Mouse (Mus musculus) spleen, adult 2 months (tissue): ENCODE measurements around the gene Brd3os. TPM values are rescaled to one million over a fixed set of nuclear protein-coding genes. Genes with fewer than 3 reads are reported as not detected.
A peak's percentile ranks its signal among the peaks of the same experiment; 100 is the strongest.

ENCODE experiments used
- DNase-seq, 2 experiments: peaks; one replicate each; pipeline versions ENCODE4 v3.0.0 to v3.0.0-alpha.2; 2012 to 2021; ENCODE audit warnings: low spot score in 2 of 2, low read depth in 1 of 2
- H3K27ac ChIP-seq: fragments of 200-500 bp; 2 replicates; pipeline ENCODE4 v1.5.1; 2012; ENCODE audit warnings: low read length, inconsistent platforms; ENCODE audit not compliant: insufficient read depth
- H3K27me3 ChIP-seq: fragments of 200-500 bp; 2 replicates; pipeline ENCODE4 v1.6.1; 2012; ENCODE audit warnings: mild to moderate bottlenecking, moderate library complexity, low read length, inconsistent platforms; ENCODE audit not compliant: control insufficient read depth, insufficient read depth
- H3K36me3 ChIP-seq: fragments of 200-500 bp; 2 replicates; pipeline ENCODE4 v1.6.1; 2012; ENCODE audit warnings: mild to moderate bottlenecking, low read length, inconsistent platforms; ENCODE audit not compliant: control insufficient read depth, insufficient read depth
- H3K4me1 ChIP-seq: fragments of 200-500 bp; 2 replicates; pipeline ENCODE4 v1.6.1; 2011; ENCODE audit warnings: inconsistent platforms; ENCODE audit not compliant: control insufficient read depth, insufficient read depth, insufficient read length
- H3K4me3 ChIP-seq: fragments of 200-500 bp; 2 replicates; pipeline ENCODE4 v1.5.1; 2011; ENCODE audit warnings: mild to moderate bottlenecking, inconsistent platforms; ENCODE audit not compliant: insufficient read depth, insufficient read length; ENCODE audit errors: extremely low read depth
- CTCF ChIP-seq: fragments of 200-500 bp; IDR thresholded peaks from 2 replicates; pipeline ENCODE4 v1.5.1; 2011; ENCODE audit warnings: mild to moderate bottlenecking, inconsistent platforms; ENCODE audit not compliant: insufficient read depth, insufficient read length, insufficient replicate concordance; ENCODE audit errors: extremely low read depth
- POLR2A ChIP-seq: fragments of 200-500 bp; IDR thresholded peaks from 2 replicates; pipeline ENCODE4 v1.6.1; 2011; ENCODE audit warnings: low read depth, low read length, inconsistent platforms
- WGBS: fragments of 180-500 bp; shearing (Covaris S2); methylation state at CpG from one replicate; pipeline ENCODE4 v1.1.7; 2018; 5-methylcytosine and 5-hydroxymethylcytosine counted together
- polyA plus RNA-seq: library from polyadenylated mRNA; depleted of rRNA; stranded (reverse); fragments of >200 nt; gene quantifications from 2 replicates; pipeline ENCODE4 v1.2.3, GENCODE M21; 2012; rRNA removed

The Brd3os gene
- 1.8 and 2.4 TPM in 2 replicates for polyA plus RNA-seq

DNA sequence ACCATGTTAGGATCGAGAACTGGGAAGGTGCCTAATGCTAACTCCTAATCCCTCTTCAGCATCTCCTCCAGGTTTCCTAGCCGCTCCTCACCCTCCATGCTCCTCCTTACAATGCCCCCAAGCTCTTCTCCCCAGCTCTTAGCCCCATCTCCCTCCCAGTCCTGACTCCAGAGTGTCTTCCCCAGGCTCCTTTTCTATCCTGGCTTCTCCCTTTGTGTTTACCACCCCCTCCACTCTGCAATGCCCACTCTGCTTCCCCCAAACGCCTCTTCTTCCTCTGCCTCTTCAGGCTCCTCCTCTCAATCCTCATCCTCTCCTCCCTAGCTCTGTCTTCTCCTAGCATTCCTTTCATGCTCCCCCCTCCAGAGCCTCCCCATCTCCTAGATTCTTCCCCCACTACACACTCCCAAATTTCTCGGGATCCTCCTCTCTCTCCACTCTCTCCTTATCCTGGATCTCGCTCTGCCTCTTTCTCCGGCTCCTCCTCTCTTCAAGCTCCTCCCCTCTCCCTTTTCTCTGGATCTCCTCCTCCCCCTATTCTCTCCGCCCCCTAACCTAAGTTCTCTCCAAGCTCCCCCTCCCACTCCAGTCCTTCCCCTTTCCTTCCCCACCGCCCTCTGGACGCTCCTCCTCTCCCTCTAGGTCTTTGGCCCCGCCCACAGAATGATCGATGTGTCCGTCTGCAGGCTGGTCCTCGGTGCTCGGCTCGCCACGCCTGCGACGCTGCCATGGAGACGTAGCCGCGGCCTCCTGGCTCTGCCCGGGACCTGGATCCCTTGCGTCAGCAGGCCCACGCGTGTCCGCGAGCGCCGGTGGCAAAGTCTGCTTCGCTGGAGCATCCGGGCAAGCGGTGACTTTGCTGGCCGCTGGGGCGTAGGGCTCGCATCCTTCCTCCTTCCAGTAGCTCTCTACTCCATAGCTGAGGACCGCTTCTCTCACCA is at the start of gene Brd3os:
Gene Brd3os, plus strand, starts transcription at position 558 of the 941 bp plus-strand sequence.
- Histone ChIP-seq H3K4me3 (peak within 1 kb of the TSS; percentile 56), H3K36me3 (peaks cover 4% of the 10 kb centered on the region; the same call in 1 of the 2 replicates), H3K4me1 (peaks cover 13% of the 10 kb centered on the region), H3K27ac (no peak within 1 kb of the TSS), H3K27me3 (no peaks in the 10 kb centered on the region)
- DNase-seq, result peak; percentile 54 to 68
- WGBS, result 4% methylated on average over 36 of the region's 36 CpGs
- TF ChIP-seq CTCF (no peak), POLR2A (no peak)

DNA sequence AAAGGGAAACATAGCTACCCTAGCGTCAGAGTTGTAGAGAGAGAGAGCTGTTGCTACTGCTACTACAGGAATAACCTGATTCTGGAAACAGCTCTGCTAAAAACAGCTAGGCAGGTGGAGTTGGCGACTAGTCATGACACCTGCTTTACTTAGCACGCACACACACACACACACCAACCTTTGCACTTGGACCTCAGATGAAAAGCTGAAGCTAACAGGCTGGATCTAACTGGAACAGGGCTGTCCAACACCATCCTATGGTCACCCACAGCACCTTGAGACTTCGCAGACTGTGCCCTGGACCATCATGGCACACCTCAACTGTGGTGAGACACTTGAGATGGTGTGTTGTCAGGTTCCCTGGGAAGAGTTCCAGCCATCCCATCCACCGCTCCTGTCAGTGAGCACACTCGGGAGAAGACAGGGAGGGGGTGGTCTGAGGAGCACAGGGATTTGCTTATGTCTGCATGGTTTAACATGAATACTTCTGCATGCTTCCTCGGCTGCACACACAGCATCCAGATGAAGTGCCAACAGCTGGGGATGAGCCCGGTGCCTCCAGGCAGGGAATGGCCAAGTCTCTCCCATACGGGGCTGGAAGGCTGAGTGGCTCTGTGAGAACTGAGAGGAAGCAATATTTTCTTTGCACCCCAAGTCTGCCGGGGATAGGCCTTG is 47.8 kb upstream of the Brd3os start:
- TF ChIP-seq CTCF, result no peak
- TF ChIP-seq POLR2A, result no peak
- no peaks in the 10 kb centered on the region for H3K27me3 ChIP-seq
- no peaks in the 10 kb centered on the region for H3K36me3 ChIP-seq
- H3K27ac ChIP-seq, result no peak overlapping the region
- no peak overlapping the region for H3K4me3 ChIP-seq
- H3K4me1 ChIP-seq, result peaks cover 5% of the 10 kb centered on the region; the same call in 1 of the 2 replicates
- WGBS, result 90% methylated on average over 10 of the region's 10 CpGs
- DNase-seq, result no peak

DNA sequence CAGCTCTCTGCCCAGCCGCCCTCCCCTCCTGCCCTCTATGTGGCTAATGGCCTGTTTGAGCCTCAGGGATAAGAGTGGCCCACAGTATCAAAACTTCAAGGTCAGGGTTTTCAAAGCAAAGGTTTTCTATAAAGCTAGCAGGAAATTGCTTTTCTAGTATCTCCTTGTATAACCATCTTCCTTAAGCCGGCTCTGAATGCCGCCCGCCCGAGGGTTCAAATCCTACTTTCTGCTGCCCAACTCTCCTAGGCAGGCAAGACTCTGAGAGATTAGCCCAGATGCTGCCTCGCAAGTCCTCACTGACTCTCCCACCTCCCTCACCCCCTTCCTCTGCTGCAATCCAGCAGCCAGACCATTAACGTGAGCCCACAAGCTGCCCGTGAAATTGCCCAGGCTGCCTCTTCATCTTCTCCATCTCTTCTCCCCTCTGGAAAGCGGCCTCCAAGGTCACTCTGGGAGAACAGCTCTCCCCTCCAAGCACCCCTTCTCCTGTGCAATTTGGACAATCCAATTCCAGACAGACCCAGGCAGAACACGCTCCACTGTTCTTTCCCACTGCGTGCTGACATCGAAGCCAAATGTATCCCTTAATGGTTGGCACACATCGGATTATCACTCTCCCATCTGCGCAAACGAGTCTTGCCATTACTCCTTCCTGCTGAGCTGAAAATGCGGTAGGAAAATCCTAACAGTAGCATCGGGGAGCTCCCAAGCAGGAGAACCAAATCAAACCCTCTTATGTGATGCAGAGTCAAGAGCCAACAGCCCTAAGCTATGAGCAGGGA is 45.3 kb upstream of the Brd3os start:
- DNase-seq, result no peak
- WGBS, result 94% methylated on average over 17 of the region's 17 CpGs
- no peak overlapping the region for H3K27ac ChIP-seq
- TF ChIP-seq POLR2A (no peak), CTCF (no peak)
- peaks cover 11% of the 10 kb centered on the region; the same call in 1 of the 2 replicates for H3K4me1 ChIP-seq
- H3K27me3 ChIP-seq, result no peaks in the 10 kb centered on the region
- no peak overlapping the region for H3K4me3 ChIP-seq
- H3K36me3 ChIP-seq, result no peaks in the 10 kb centered on the region

DNA sequence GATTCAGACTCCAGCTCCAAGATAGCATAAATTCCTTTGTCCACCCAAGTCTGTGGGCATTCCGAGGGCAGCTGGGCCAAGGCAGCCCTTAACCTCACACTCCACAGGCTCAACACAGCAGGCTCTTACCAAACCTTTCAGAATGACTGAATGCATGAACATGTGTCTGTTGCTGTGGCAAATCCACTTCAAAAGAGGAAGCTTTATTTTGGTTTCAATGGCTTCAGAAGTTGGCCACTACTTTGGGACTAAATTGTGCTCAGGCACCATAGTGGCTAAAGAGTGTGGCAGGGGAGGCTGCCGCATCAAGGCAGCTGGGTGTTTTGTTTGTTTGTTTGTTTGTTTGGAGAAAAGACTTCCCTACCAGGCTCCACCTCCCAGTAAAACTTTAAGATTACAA is 42.0 kb upstream of the Brd3os start:
- H3K4me3 ChIP-seq, result no peak overlapping the region
- DNase-seq, result no peak
- no peak overlapping the region for H3K27ac ChIP-seq
- 80% methylated on average over 2 of the region's 2 CpGs for WGBS
- H3K27me3 ChIP-seq, result no peaks in the 10 kb centered on the region
- H3K4me1 ChIP-seq, result peaks cover 27% of the 10 kb centered on the region; the same call in 1 of the 2 replicates
- no peak for TF ChIP-seq POLR2A
- TF ChIP-seq CTCF, result no peak
- H3K36me3 ChIP-seq, result no peaks in the 10 kb centered on the region

DNA sequence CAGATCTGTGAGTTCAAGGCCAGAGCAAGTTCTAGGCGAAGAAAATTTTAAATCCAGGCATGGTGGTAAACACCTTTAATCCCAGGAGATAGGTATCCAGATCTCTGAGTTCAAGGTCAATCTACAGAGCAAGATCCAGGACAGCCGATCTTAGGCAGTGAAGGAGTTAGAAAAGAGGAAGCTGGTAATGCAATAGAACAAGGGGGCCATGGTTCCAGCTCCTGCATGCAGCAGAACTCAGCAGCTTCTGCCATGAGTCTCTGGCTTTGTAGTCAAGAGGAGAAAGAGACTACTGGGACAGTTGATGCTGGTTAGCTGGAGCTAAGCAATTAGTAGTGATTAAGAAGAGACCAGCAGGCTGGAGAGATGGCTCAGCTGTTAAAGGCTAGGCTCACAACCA is 40.6 kb upstream of the Brd3os start:
- no peak for DNase-seq
- Histone ChIP-seq H3K4me1 (peaks cover 35% of the 10 kb centered on the region; the same call in 1 of the 2 replicates), H3K4me3 (no peak overlapping the region), H3K27ac (no peak overlapping the region), H3K36me3 (no peaks in the 10 kb centered on the region), H3K27me3 (no peaks in the 10 kb centered on the region)
- TF ChIP-seq POLR2A, result no peak
- TF ChIP-seq CTCF, result no peak
- 53% methylated on average over 2 of the region's 2 CpGs for WGBS

DNA sequence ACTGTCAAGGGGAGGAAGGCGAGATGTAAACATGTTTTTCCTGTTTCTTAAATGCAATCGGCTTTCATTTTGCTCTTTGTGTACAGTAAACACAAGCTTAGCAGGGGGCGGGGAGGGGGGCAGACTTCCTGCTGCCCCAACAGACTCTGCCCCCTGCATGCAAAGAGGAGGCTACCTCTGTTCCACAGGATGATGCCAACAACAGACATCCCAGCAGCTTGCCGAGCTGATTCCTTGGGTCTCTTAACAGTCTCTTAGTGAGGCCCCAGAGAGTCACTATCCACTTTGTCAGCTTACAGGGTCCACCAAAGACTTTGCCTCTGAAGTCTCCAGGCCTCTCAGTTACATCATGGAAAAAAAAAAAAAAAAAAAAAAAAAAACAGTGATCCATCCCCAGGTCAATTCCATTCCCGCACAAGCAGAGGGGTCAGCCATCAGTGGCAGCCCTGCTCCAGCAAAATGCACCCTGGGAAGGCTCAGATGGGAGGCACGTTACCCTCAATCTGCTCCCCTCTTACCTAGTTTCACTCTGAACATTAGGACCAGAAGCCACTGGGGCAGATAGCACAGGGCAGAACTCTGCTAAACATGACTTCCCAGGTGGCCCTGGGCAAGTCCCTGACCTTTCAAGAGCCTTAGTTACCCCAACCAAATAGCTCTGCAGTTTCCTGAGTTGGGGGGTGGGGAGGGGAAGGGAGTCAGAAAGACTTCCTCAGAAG is 37.6 kb upstream of the Brd3os start:
- 52% methylated on average over 6 of the region's 6 CpGs for WGBS
- Histone ChIP-seq H3K4me1 (peaks cover 59% of the 10 kb centered on the region; the same call in 1 of the 2 replicates), H3K27ac (peak overlapping the region; percentile 93), H3K4me3 (no peak overlapping the region), H3K27me3 (no peaks in the 10 kb centered on the region), H3K36me3 (no peaks in the 10 kb centered on the region)
- TF ChIP-seq POLR2A, result no peak
- no peak for TF ChIP-seq CTCF
- peak in 1 of 2 experiments; percentile 61 for DNase-seq
